Mouse (Mus musculus) lung, postnatal 25 days (tissue): ENCODE results near the gene Zbtb48.

Source experiments
- DNase-seq: peaks from one replicate; pipeline ENCODE4 v3.0.0; 2022; ENCODE audit warnings: low spot score

The Zbtb48 gene

GRCm38 (mm10) chr4:152001335-152001734 is 26.1 kb downstream of the Zbtb48 start:
- no peak for DNase-seq

GRCm38 (mm10) chr4:152000906-152001305 is 26.6 kb downstream of the Zbtb48 start:
- peak; percentile 84 for DNase-seq

- peak; percentile 32 for DNase-seq
Observed at GRCm38 (mm10) chr4:151999481-151999880, 28.0 kb downstream of the Zbtb48 start.

GRCm38 (mm10) chr4:151997701-151998100 is 29.8 kb downstream of the Zbtb48 start:
- no peak for DNase-seq

GRCm38 (mm10) chr4:151996951-151997222 is 30.6 kb downstream of the Zbtb48 start:
- DNase-seq: no peak

GRCm38 (mm10) chr4:151996173-151996950 is 31.1 kb downstream of the Zbtb48 start, which contains the start of gene Phf13:
Phf13 (minus strand) TSS chr4:151996258.
- DNase-seq: peak; percentile 99

GRCm38 (mm10) chr4:151995371-151996172 is 31.9 kb downstream of the Zbtb48 start:
- no peak for DNase-seq

GRCm38 (mm10) chr4:151994228-151995171 is 33.0 kb downstream of the Zbtb48 start:
- DNase-seq: no peak

GRCm38 (mm10) chr4:151993035-151993434 is 34.4 kb downstream of the Zbtb48 start:
- no peak for DNase-seq

- no peak for DNase-seq
Observed at GRCm38 (mm10) chr4:151992091-151992490, 35.4 kb downstream of the Zbtb48 start.

GRCm38 (mm10) chr4:151989110-151989488 is 38.4 kb downstream of the Zbtb48 start:
- no peak for DNase-seq

- peak; percentile 86 for DNase-seq
Observed at GRCm38 (mm10) chr4:151988342-151989109, 38.9 kb downstream of the Zbtb48 start, which contains the start of gene Thap3. Thap3 (minus strand) TSS chr4:151988997.

- DNase-seq: no peak
Observed at GRCm38 (mm10) chr4:151988014-151988341, 39.5 kb downstream of the Zbtb48 start.

- no peak for DNase-seq
Observed at GRCm38 (mm10) chr4:151986650-151987049, 40.8 kb downstream of the Zbtb48 start.

GRCm38 (mm10) chr4:151985886-151986285 is 41.6 kb downstream of the Zbtb48 start:
- peak; percentile 28 for DNase-seq

- no peak for DNase-seq
Observed at GRCm38 (mm10) chr4:151983560-151983959, 43.9 kb downstream of the Zbtb48 start.

GRCm38 (mm10) chr4:151983043-151983442 is 44.4 kb downstream of the Zbtb48 start:
- DNase-seq: no peak

- peak; percentile 81 for DNase-seq
Observed at GRCm38 (mm10) chr4:151981363-151981762, 46.1 kb downstream of the Zbtb48 start.

GRCm38 (mm10) chr4:151980699-151981098 is 46.8 kb downstream of the Zbtb48 start:
- no peak for DNase-seq

GRCm38 (mm10) chr4:151977748-151978147 is 49.7 kb downstream of the Zbtb48 start:
- peak; percentile 83 for DNase-seq

GRCm38 (mm10) chr4:151975441-151975840 is 52.0 kb downstream of the Zbtb48 start:
- no peak for DNase-seq
